Mouse (Mus musculus): ENCODE results near the gene Olfr1295. TPM values are rescaled to one million over a fixed set of nuclear protein-coding genes. Genes with fewer than 3 reads are reported as not detected.

Olfr1295 gene
- not detected in 2 replicates for polyA plus RNA-seq (2015; fragmentation: Nextera tagmentation; extraction: Ambion mirVana)

- no peak within 1 kb of the TSS for H3K4me3 ChIP-seq (ENCODE audit: low read depth, low read length)
- H3K4me1 ChIP-seq (replicated peaks; ENCODE audit: control insufficient read depth, insufficient read depth), result no peaks in the 10 kb centered on the region
- H3K27me3 ChIP-seq (ENCODE audit: control insufficient read depth, insufficient read depth, low read length), result no peaks in the 10 kb centered on the region
- TF ChIP-seq EP300 (optimal IDR thresholded peaks at IDR 0.05), result no peak
- no peak for TF ChIP-seq CTCF (IDR thresholded peaks at IDR 0.05; ENCODE audit: low read depth)
- H3K36me3 ChIP-seq (ENCODE audit: control insufficient read depth, insufficient read depth, low read length), result no peaks in the 10 kb centered on the region
- no peak within 1 kb of the TSS for H3K4me2 ChIP-seq (replicated peaks; ENCODE audit: low read depth)
- no peaks in the 10 kb centered on the region for H3K9me3 ChIP-seq (ENCODE audit: control insufficient read depth, low read length)
- DNase-seq (ENCODE audit: low spot score) (no peak), ATAC-seq (ENCODE audit: low FRiP score, low TSS enrichment) (no peak)
- no peak within 1 kb of the TSS for H3K9ac ChIP-seq (ENCODE audit: low read length)
- H3K27ac ChIP-seq (replicated peaks), result no peak within 1 kb of the TSS
Observed at GRCm38 (mm10) chr2:111569581-111569980, at the start of gene Olfr1295. Olfr1295 (minus strand) TSS chr2:111569681.

GRCm38 (mm10) chr2:111540191-111540590 is 29.3 kb downstream of the Olfr1295 start, which contains the start of gene Olfr1294:
Olfr1294 (minus strand) TSS chr2:111540291.
- H3K36me3 ChIP-seq (ENCODE audit: control insufficient read depth, insufficient read depth, low read length), result no peaks in the 10 kb centered on the region
- no peaks in the 10 kb centered on the region for H3K4me1 ChIP-seq (replicated peaks; ENCODE audit: control insufficient read depth, insufficient read depth)
- no peaks in the 10 kb centered on the region for H3K27me3 ChIP-seq (ENCODE audit: control insufficient read depth, insufficient read depth, low read length)
- ATAC-seq (ENCODE audit: low FRiP score, low TSS enrichment) (no peak), DNase-seq (ENCODE audit: low spot score) (no peak)
- H3K4me2 ChIP-seq (replicated peaks; ENCODE audit: low read depth), result no peak within 1 kb of the TSS
- no peaks in the 10 kb centered on the region for H3K9me3 ChIP-seq (ENCODE audit: control insufficient read depth, low read length)
- no peak within 1 kb of the TSS for H3K9ac ChIP-seq (ENCODE audit: low read length)
- TF ChIP-seq EP300 (optimal IDR thresholded peaks at IDR 0.05), result no peak
- no peak for TF ChIP-seq CTCF (IDR thresholded peaks at IDR 0.05; ENCODE audit: low read depth)
- WGBS, result 38% methylated on average over 1 of the region's 1 CpGs
- no peak within 1 kb of the TSS for H3K4me3 ChIP-seq (ENCODE audit: low read depth, low read length)
- no peak within 1 kb of the TSS for H3K27ac ChIP-seq (replicated peaks)

GRCm38 (mm10) chr2:111524903-111525302 is 44.6 kb downstream of the Olfr1295 start, which contains the start of gene Olfr1293-ps:
Olfr1293-ps (plus strand) TSS chr2:111525203.
- Histone ChIP-seq H3K4me2 (replicated peaks; ENCODE audit: low read depth) (no peak within 1 kb of the TSS), H3K36me3 (ENCODE audit: control insufficient read depth, insufficient read depth, low read length) (no peaks in the 10 kb centered on the region), H3K27me3 (ENCODE audit: control insufficient read depth, insufficient read depth, low read length) (no peaks in the 10 kb centered on the region), H3K27ac (replicated peaks) (no peak within 1 kb of the TSS), H3K4me3 (ENCODE audit: low read depth, low read length) (no peak within 1 kb of the TSS), H3K9me3 (ENCODE audit: control insufficient read depth, low read length) (no peaks in the 10 kb centered on the region), H3K4me1 (replicated peaks; ENCODE audit: control insufficient read depth, insufficient read depth) (no peaks in the 10 kb centered on the region), H3K9ac (ENCODE audit: low read length) (no peak within 1 kb of the TSS)
- 67% methylated on average over 1 of the region's 1 CpGs for WGBS
- no peak for ATAC-seq (ENCODE audit: low FRiP score, low TSS enrichment)
- DNase-seq (ENCODE audit: low spot score), result no peak
- TF ChIP-seq EP300 (optimal IDR thresholded peaks at IDR 0.05), result no peak
- no peak for TF ChIP-seq CTCF (IDR thresholded peaks at IDR 0.05; ENCODE audit: low read depth)

GRCm38 (mm10) chr2:111517451-111517850 is 52.0 kb downstream of the Olfr1295 start:
- H3K4me3 ChIP-seq (ENCODE audit: low read depth, low read length), result no peak overlapping the region
- H3K9me3 ChIP-seq (ENCODE audit: control insufficient read depth, low read length), result no peaks in the 10 kb centered on the region
- ATAC-seq (ENCODE audit: low FRiP score, low TSS enrichment) (no peak), DNase-seq (ENCODE audit: low spot score) (no peak)
- H3K4me1 ChIP-seq (replicated peaks; ENCODE audit: control insufficient read depth, insufficient read depth), result no peaks in the 10 kb centered on the region
- WGBS, result 90% methylated on average over 10 of the region's 10 CpGs
- H3K4me2 ChIP-seq (replicated peaks; ENCODE audit: low read depth), result no peak overlapping the region
- no peaks in the 10 kb centered on the region for H3K27me3 ChIP-seq (ENCODE audit: control insufficient read depth, insufficient read depth, low read length)
- no peak overlapping the region for H3K9ac ChIP-seq (ENCODE audit: low read length)
- no peaks in the 10 kb centered on the region for H3K36me3 ChIP-seq (ENCODE audit: control insufficient read depth, insufficient read depth, low read length)
- H3K27ac ChIP-seq (replicated peaks), result no peak overlapping the region
- no peak for TF ChIP-seq EP300 (optimal IDR thresholded peaks at IDR 0.05)
- TF ChIP-seq CTCF (IDR thresholded peaks at IDR 0.05; ENCODE audit: low read depth), result no peak

Other genes with a start within 250 kb of the Olfr1295 start
- gene Olfr1281, start 243.2 kb downstream of the Olfr1295 start, polyA plus RNA-seq (2015; fragmentation: Nextera tagmentation; extraction: Ambion mirVana), result not detected in 2 replicates
- not detected in 2 replicates for gene Olfr1282, start 233.6 kb downstream of the Olfr1295 start, polyA plus RNA-seq (2015; fragmentation: Nextera tagmentation; extraction: Ambion mirVana)
- gene Olfr1283, start 202.9 kb downstream of the Olfr1295 start, polyA plus RNA-seq (2015; fragmentation: Nextera tagmentation; extraction: Ambion mirVana), result not detected in 2 replicates
- not detected in 2 replicates for gene Olfr1284, start 194.2 kb downstream of the Olfr1295 start, polyA plus RNA-seq (2015; fragmentation: Nextera tagmentation; extraction: Ambion mirVana)
- not detected in 2 replicates for gene Olfr1286, start 146.6 kb downstream of the Olfr1295 start, polyA plus RNA-seq (2015; fragmentation: Nextera tagmentation; extraction: Ambion mirVana)
- gene Olfr1287, start 120.5 kb downstream of the Olfr1295 start, polyA plus RNA-seq (2015; fragmentation: Nextera tagmentation; extraction: Ambion mirVana), result not detected in 2 replicates
- not detected in 2 replicates for gene Olfr1288, start 95.6 kb downstream of the Olfr1295 start, polyA plus RNA-seq (2015; fragmentation: Nextera tagmentation; extraction: Ambion mirVana)
- gene Olfr1289, start 88.9 kb downstream of the Olfr1295 start, polyA plus RNA-seq (2015; fragmentation: Nextera tagmentation; extraction: Ambion mirVana), result not detected in 2 replicates
- not detected in 2 replicates for gene Olfr1290, start 75.9 kb downstream of the Olfr1295 start, polyA plus RNA-seq (2015; fragmentation: Nextera tagmentation; extraction: Ambion mirVana)
- gene Olfr1291-ps1, start 72.5 kb downstream of the Olfr1295 start, polyA plus RNA-seq (2015; fragmentation: Nextera tagmentation; extraction: Ambion mirVana), result 0.02 TPM in 1 of 2 replicates, not detected in the other
- not detected in 2 replicates for gene Olfr1293-ps, start 44.5 kb downstream of the Olfr1295 start, polyA plus RNA-seq (2015; fragmentation: Nextera tagmentation; extraction: Ambion mirVana)
- not detected in 2 replicates for gene Olfr1294, start 29.4 kb downstream of the Olfr1295 start, polyA plus RNA-seq (2015; fragmentation: Nextera tagmentation; extraction: Ambion mirVana)
- not detected in 2 replicates for gene Olfr1297, start 56.8 kb upstream of the Olfr1295 start, polyA plus RNA-seq (2015; fragmentation: Nextera tagmentation; extraction: Ambion mirVana)
- not detected in 2 replicates for gene Olfr1298, start 79.5 kb upstream of the Olfr1295 start, polyA plus RNA-seq (2015; fragmentation: Nextera tagmentation; extraction: Ambion mirVana)
- gene Olfr1299, start 91.7 kb upstream of the Olfr1295 start, polyA plus RNA-seq (2015; fragmentation: Nextera tagmentation; extraction: Ambion mirVana), result not detected in 2 replicates
- not detected in 2 replicates for gene Olfr1301, start 181.3 kb upstream of the Olfr1295 start, polyA plus RNA-seq (2015; fragmentation: Nextera tagmentation; extraction: Ambion mirVana)
- gene Olfr1302, start 207.7 kb upstream of the Olfr1295 start, polyA plus RNA-seq (2015; fragmentation: Nextera tagmentation; extraction: Ambion mirVana), result not detected in 2 replicates